Mouse (Mus musculus) heart, embryonic 15.5 days (tissue): ENCODE data around the gene Slc9a2. TPM values are rescaled to one million over a fixed set of nuclear protein-coding genes. Genes with fewer than 3 reads are reported as not detected.

Experiments used
- ATAC-seq: fragments of 200-750 bp; cut with Nextera tagmentation; replicated peaks from 2 replicates; pipeline ENCODE4 v1.8.0; 2017; ENCODE audit warnings: low read depth, moderate TSS enrichment; ENCODE audit not compliant: insufficient number of reproducible peaks, insufficient read depth, low FRiP score
- H3K27ac ChIP-seq: fragments of 300-500 bp; sonication (generic); 2 replicates; pipeline ENCODE4 v1.5.1; 2015; ENCODE audit warnings: mild to moderate bottlenecking, inconsistent platforms
- H3K27me3 ChIP-seq: fragments of 300-500 bp; sonication (generic); 2 replicates; pipeline ENCODE4 v1.6.1; 2015; ENCODE audit warnings: inconsistent platforms
- H3K36me3 ChIP-seq: fragments of 300-500 bp; sonication (generic); 2 replicates; pipeline ENCODE4 v1.6.1; 2015; ENCODE audit warnings: mild to moderate bottlenecking, inconsistent platforms
- H3K4me1 ChIP-seq: fragments of 300-500 bp; sonication (generic); replicated peaks from 2 replicates; pipeline ENCODE4 v1.6.1; 2015; ENCODE audit warnings: inconsistent platforms
- H3K4me2 ChIP-seq: fragments of 300-500 bp; sonication (generic); 2 replicates; pipeline ENCODE4 v1.6.1; 2015; ENCODE audit warnings: inconsistent platforms, mild to moderate bottlenecking, moderate library complexity
- H3K4me3 ChIP-seq: fragments of 300-500 bp; sonication (generic); 2 replicates; pipeline ENCODE4 v1.5.1; 2015; ENCODE audit warnings: mild to moderate bottlenecking, inconsistent platforms
- H3K9ac ChIP-seq: fragments of 300-500 bp; sonication (generic); 2 replicates; pipeline ENCODE4 v1.6.1; 2015; ENCODE audit warnings: mild to moderate bottlenecking, inconsistent platforms
- H3K9me3 ChIP-seq: fragments of 300-500 bp; sonication (generic); replicated peaks from 2 replicates; pipeline ENCODE4 v1.6.1; 2016; ENCODE audit warnings: inconsistent platforms
- WGBS: fragments of 180-500 bp; shearing (Covaris S2); methylation state at CpG from one replicate; pipeline ENCODE4 v1.1.7; 2015; ENCODE audit warnings: mixed read lengths; 5-methylcytosine and 5-hydroxymethylcytosine counted together
- polyA plus RNA-seq: library from polyadenylated mRNA; unstranded; fragments of >200 nt; fragmentation: Nextera tagmentation; extraction: Ambion mirVana; gene quantifications from 2 replicates; pipeline ENCODE4 v1.2.1, GENCODE M21; 2015

Gene Slc9a2
- polyA plus RNA-seq, 1 experiment from 2014 or later, result 0.37 TPM

DNA sequence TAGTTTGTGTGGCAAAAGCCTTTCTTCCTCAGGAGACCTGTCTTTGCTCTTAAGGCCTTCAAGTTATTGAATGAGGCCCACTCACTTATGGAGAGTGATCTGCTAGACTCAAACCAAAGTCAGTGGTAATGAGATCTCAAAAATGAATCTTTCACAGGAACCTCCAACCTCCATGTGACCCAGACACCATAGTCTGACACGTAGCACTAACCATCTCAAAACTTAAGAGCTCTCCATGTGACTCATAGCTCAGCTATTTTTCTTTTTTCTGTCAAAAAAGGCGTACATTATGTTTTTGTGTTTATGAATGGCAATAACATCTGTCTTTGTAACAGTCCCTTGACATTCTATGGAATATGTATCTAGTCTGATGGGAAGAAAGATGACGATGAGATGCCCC lies 128.3 kb downstream of the Slc9a2 start:
- Histone ChIP-seq H3K4me1 (peaks cover 11% of the 10 kb centered on the region; the same call in 1 of the 2 replicates), H3K4me3 (no peak overlapping the region), H3K9ac (no peak overlapping the region), H3K4me2 (no peak overlapping the region), H3K9me3 (no peaks in the 10 kb centered on the region), H3K27ac (no peak overlapping the region), H3K36me3 (no peaks in the 10 kb centered on the region), H3K27me3 (no peaks in the 10 kb centered on the region)
- 77% methylated on average over 3 of the region's 3 CpGs for WGBS
- ATAC-seq, result no peak

- Histone ChIP-seq H3K4me2 (no peak overlapping the region), H3K36me3 (no peaks in the 10 kb centered on the region), H3K4me1 (peaks cover 12% of the 10 kb centered on the region), H3K27ac (no peak overlapping the region), H3K4me3 (no peak overlapping the region), H3K9ac (no peak overlapping the region), H3K9me3 (no peaks in the 10 kb centered on the region), H3K27me3 (no peaks in the 10 kb centered on the region)
- 63% methylated on average over 16 of the region's 16 CpGs for WGBS
- ATAC-seq, result no peak
Observed at GRCm38 (mm10) chr1:40815071-40815845, 134.9 kb downstream of the Slc9a2 start.

Other genes with a start within 250 kb of the Slc9a2 start
- 0.25 and 0.37 TPM in 2 replicates for gene Il18r1, start 215.0 kb upstream of the Slc9a2 start, polyA plus RNA-seq
- 0.14 and 0.36 TPM in 2 replicates for gene Il18rap, start 165.2 kb upstream of the Slc9a2 start, polyA plus RNA-seq
- not detected in 2 replicates for gene Slc9a4, start 100.5 kb upstream of the Slc9a2 start, polyA plus RNA-seq
- gene Mfsd9, start 110.1 kb downstream of the Slc9a2 start, polyA plus RNA-seq, result 1.4 and 2.2 TPM in 2 replicates
- gene Tmem182, start 125.0 kb downstream of the Slc9a2 start, polyA plus RNA-seq, result 35.6 and 44.8 TPM in 2 replicates